Mouse (Mus musculus) cerebellum, adult 2 months (tissue): ENCODE results near the gene Mapkapk3.

Experiments used
- CTCF ChIP-seq: fragments of 200-500 bp; IDR thresholded peaks from 2 replicates; pipeline ENCODE4 v1.5.1; 2011; ENCODE audit warnings: low read depth, mild to moderate bottlenecking, control low read depth, low read length, moderate library complexity, borderline replicate concordance; ENCODE audit not compliant: insufficient read depth
- POLR2A ChIP-seq: fragments of 200-500 bp; IDR thresholded peaks from 2 replicates; pipeline ENCODE4 v1.6.1; 2011; ENCODE audit warnings: low read length, control low read depth, borderline replicate concordance; ENCODE audit not compliant: insufficient read depth

DNA sequence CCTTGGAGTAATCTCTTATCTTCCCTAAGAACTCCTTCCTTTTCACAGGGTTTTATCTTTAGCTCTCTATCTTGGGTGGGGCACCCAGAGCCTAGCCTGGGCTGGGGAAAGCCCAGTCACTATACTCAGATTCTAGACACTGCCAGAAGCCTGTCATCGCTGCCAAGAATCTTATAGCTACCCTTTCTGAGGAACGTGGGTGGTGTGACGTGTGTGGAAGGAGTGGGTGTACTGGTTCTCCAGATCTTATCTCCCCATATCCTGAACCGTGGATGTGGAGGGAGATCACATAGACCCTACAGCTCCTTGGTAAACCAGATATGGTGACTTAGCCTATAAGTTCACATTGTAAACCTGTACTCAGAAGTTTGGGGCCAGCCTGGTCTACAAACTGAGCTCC, 5.9 kb upstream of the Mapkapk3 start:
- TF ChIP-seq CTCF (no peak), POLR2A (no peak)
